Mouse (Mus musculus) urinary bladder, postnatal 4 days (tissue): ENCODE data around the gene Cep78.

ENCODE experiments used
- DNase-seq, 2 experiments: peaks; one replicate each; pipeline ENCODE4 v3.0.0; 2021 to 2022; ENCODE audit warnings: low spot score in 2 of 2

The Cep78 gene

DNA sequence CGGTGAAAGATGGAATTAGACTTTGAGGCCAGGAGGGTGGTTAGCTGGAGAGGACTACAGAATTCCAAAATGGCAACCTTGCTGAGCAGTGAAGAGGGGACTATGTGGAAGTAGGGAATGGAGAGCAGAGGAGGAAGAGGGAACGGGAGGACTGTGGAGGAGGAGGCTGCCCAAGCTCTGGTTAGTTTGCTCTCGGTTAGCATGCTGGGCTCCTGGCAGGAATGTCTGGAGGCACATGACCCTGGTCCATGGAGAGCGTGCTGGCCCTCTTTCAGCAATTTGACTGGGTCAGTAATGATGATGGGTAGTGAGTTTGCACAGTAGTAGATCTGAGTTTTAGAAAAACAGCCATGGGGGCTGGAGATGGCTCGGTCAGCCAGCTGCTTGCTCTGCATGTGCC is 76.8 kb downstream of the Cep78 start:
- DNase-seq: no peak
